8 mouse cellular contexts compared by ENCODE assay signal in the genomic region with DNA sequence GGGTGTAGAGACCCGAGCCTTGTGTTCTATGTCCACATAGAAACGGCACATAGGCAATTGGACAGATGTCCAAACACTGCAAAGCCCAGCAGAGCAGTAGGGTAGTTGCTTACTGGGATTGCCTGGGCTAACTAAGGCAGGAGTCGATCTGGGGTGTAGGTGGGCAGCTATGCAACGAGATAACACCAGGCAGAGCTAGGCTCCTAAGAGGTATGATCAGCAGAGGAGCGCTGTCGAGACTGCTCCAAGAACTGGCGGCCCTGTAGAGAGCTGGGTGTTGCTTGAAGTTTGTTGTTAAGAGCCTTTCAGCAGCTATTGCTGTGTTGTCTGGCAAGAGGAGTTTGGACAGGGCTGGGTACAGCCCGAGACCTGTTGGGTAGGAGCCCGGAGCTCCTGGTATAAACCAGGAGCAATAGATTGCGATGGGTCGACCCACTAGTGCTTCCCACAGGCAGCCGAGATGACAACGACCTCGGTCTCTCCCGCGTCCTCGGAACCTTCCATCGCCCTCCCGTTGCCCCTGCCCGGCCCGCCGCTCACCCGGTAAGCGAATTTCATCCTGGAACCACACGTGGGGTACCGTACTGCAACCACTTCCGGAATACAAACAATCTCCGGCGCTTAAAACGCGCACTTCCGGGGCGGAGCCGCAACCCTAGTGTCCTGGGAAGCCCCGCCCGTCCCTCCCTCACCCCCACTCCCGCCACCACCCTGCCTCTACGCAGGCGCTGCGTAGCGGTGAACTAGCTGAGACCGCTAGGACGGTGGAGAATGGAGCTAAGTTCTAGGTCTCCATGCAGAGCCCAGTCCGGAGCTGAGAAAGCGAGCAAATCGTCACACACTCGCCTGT. TPM values are rescaled to one million over a fixed set of nuclear protein-coding genes. Genes with fewer than 3 reads are reported as not detected.
DNase-seq lines count a peak whose midpoint lies in the region; ATAC-seq and TF ChIP-seq lines count a peak whose summit lies in the region.

A gene (minus strand): TSS at position 619 of the 850 bp plus-strand sequence.

- no peaks in the 10 kb centered on the region for H3K9me3 ChIP-seq in forebrain, embryonic 14.5 days (replicated peaks; ENCODE audit: control insufficient read depth, low read length)

- DNase-seq in ES-CJ7 (ENCODE audit: low read depth, low spot score): peak; percentile 94
- DNase-seq in cerebellum, adult 11 months: peak; percentile 78
- peak; percentile 97 for DNase-seq in forebrain, embryonic 14.5 days (ENCODE audit: low spot score)
- DNase-seq in heart, postnatal 25 days (ENCODE audit: low spot score): peak; percentile 74
- DNase-seq in layer of hippocampus, adult 18-20 months (ENCODE audit: low spot score in 2 of 2): peak; percentile 81 to 94
- DNase-seq in lung, adult 2 months: peak; percentile 86
- DNase-seq in thymus, adult 18-20 months: peak; percentile 78 to 84

- peaks cover 65% of the 10 kb centered on the region for H3K36me3 ChIP-seq in forebrain, embryonic 14.5 days (ENCODE audit: control insufficient read depth, insufficient read depth, low read length)

- ATAC-seq in forebrain, embryonic 14.5 days: peak; percentile 98
- ATAC-seq in neutrophil, adult 5-6 weeks (ENCODE audit: extremely low read depth, insufficient number of reproducible peaks, low FRiP score, poor library complexity, severe bottlenecking): peak; percentile 86

- intact Hi-C loops in heart, postnatal 25 days (cut with DNase I): loop anchor here (5.0 kb wide), 2 partner anchors 58 to 228 kb away; a partner anchor contains a TSS

- WGBS in forebrain, embryonic 14.5 days: 2% methylated on average over 47 of the region's 47 CpGs
- WGBS in lung, adult 2 months: 1% methylated on average over 47 of the region's 47 CpGs

- peak within 1 kb of the TSS; percentile 4; the same call in 1 of the 2 replicates for H3K27ac ChIP-seq in forebrain, embryonic 14.5 days (ENCODE audit: low read depth, low read length)

- peak within 1 kb of the TSS; percentile 71 for H3K4me3 ChIP-seq in forebrain, embryonic 14.5 days (ENCODE audit: low read depth, low read length)
- H3K4me3 ChIP-seq in lung, adult 2 months (replicated peaks; ENCODE audit: extremely low read depth, low read depth, low read length): peak within 1 kb of the TSS; percentile 86

- no peaks in the 10 kb centered on the region for H3K27me3 ChIP-seq in forebrain, embryonic 14.5 days (replicated peaks; ENCODE audit: control insufficient read depth, insufficient read depth, low read length)

- TF ChIP-seq CTCF in lung, adult 2 months (IDR thresholded peaks at IDR 0.05; ENCODE audit: insufficient read depth, low read length): no peak

- TF ChIP-seq POLR2A in lung, adult 2 months (IDR thresholded peaks at IDR 0.05; ENCODE audit: borderline replicate concordance, extremely low read depth, low read depth, low read length): peak; percentile 94; the same call in 1 of the 2 replicates

- peaks cover 10% of the 10 kb centered on the region; the same call in 1 of the 2 replicates for H3K4me1 ChIP-seq in forebrain, embryonic 14.5 days (ENCODE audit: control insufficient read depth, insufficient read depth, low read length)
- H3K4me1 ChIP-seq in lung, adult 2 months (ENCODE audit: control insufficient read depth, insufficient read depth, low read length): peaks cover 6% of the 10 kb centered on the region; the same call in 1 of the 2 replicates

- H3K9ac ChIP-seq in forebrain, embryonic 14.5 days (ENCODE audit: low read length): peak within 1 kb of the TSS; percentile 64

- H3K4me2 ChIP-seq in forebrain, embryonic 14.5 days (ENCODE audit: low read length): peak within 1 kb of the TSS; percentile 96

RNA-seq across cellular contexts. Expression of the gene that starts here (rescaled TPM):
- polyA plus RNA-seq in forebrain, embryonic 14.5 days (2014; fragmentation: Nextera tagmentation; extraction: Ambion mirVana): 16.4 and 17.8 TPM in 2 replicates
- 1 to 10 TPM; 8.4 to 9.3 TPM for total RNA-seq in heart, postnatal 25 days (2021)
- 10 to 100 TPM; 19.7 to 20.5 TPM for total RNA-seq in layer of hippocampus, adult 18-20 months (2021)
- polyA plus RNA-seq in lung, adult 2 months (2012; rRNA removed): 6.7 and 8.7 TPM in 2 replicates
- 10.6 and 10.7 TPM in 2 replicates for total RNA-seq in neutrophil, adult 5-6 weeks (2017)

Comparison
In these comparisons a context has a peak if more than half of its experiments do, and no peak if none do; other contexts are left out.
1. Peak in every context shown above with its lines: DNase-seq, ATAC-seq, H3K4me3 ChIP-seq and H3K27ac ChIP-seq.